Mouse (Mus musculus) limb, embryonic 14.5 days (tissue): ENCODE results near the gene Thegl. TPM values are rescaled to one million over a fixed set of nuclear protein-coding genes. Genes with fewer than 3 reads are reported as not detected.
"Not testable (repeated sequence)": the region's sequence is repeated elsewhere in the genome, so short reads cannot be mapped to it uniquely, and the experiment has no call there.

Experiments
- ATAC-seq: fragments of 200-750 bp; cut with Nextera tagmentation; 2 replicates; pipeline ENCODE4 v1.8.0; 2017; ENCODE audit warnings: low read depth, moderate number of reproducible peaks, moderate TSS enrichment; ENCODE audit not compliant: low FRiP score
- DNase-seq: peaks from one replicate; pipeline ENCODE4 v3.0.0-alpha.2; 2015; ENCODE audit warnings: low spot score
- H3K27ac ChIP-seq: fragments of 300-500 bp; sonication (generic); replicated peaks from 2 replicates; pipeline ENCODE4 v1.5.1; 2014; ENCODE audit warnings: low read depth, mild to moderate bottlenecking, low read length, moderate library complexity, mixed read lengths
- H3K27me3 ChIP-seq: fragments of 300-500 bp; sonication (generic); 2 replicates; pipeline ENCODE4 v1.6.1; 2014; ENCODE audit warnings: low read length, mixed read lengths; ENCODE audit not compliant: control insufficient read depth, insufficient read depth
- H3K36me3 ChIP-seq: fragments of 300-500 bp; sonication (generic); 2 replicates; pipeline ENCODE4 v1.6.1; 2014; ENCODE audit warnings: mild to moderate bottlenecking, low read length, moderate library complexity, mixed read lengths; ENCODE audit not compliant: control insufficient read depth, insufficient read depth
- H3K4me1 ChIP-seq: fragments of 300-500 bp; sonication (generic); 2 replicates; pipeline ENCODE4 v1.6.1; 2014; ENCODE audit warnings: antibody characterized with exemption, low read length, mixed read lengths; ENCODE audit not compliant: control insufficient read depth, insufficient read depth
- H3K4me2 ChIP-seq: fragments of 300-500 bp; sonication (generic); replicated peaks from 2 replicates; pipeline ENCODE4 v1.6.1; 2014; ENCODE audit warnings: low read depth, mild to moderate bottlenecking, low read length, moderate library complexity; ENCODE audit not compliant: severe bottlenecking
- H3K4me3 ChIP-seq: fragments of 300-500 bp; sonication (generic); replicated peaks from 2 replicates; pipeline ENCODE4 v1.5.1; 2014; ENCODE audit warnings: low read length
- H3K9ac ChIP-seq: fragments of 300-500 bp; sonication (generic); 2 replicates; pipeline ENCODE4 v1.6.1; 2014; ENCODE audit warnings: mild to moderate bottlenecking, low read depth, low read length, moderate library complexity; ENCODE audit not compliant: severe bottlenecking
- H3K9me3 ChIP-seq: fragments of 300-500 bp; sonication (generic); 2 replicates; pipeline ENCODE4 v1.6.1; 2016; ENCODE audit warnings: low read length; ENCODE audit not compliant: control insufficient read depth
- POLR2A ChIP-seq: fragments of 200-500 bp; IDR thresholded peaks from 2 replicates; pipeline ENCODE4 v1.8.0; 2012; ENCODE audit warnings: inconsistent platforms, mild to moderate bottlenecking, moderate library complexity, borderline replicate concordance; ENCODE audit not compliant: insufficient read depth, insufficient read length; ENCODE audit errors: extremely low read depth
- WGBS: fragments of 180-500 bp; shearing (Covaris S2); extraction: QIAGEN DNeasy Blood & Tissue Kit; methylation state at CpG from one replicate; pipeline ENCODE4 v1.1.7; 2014; 5-methylcytosine and 5-hydroxymethylcytosine counted together
- polyA plus RNA-seq, 2 experiments: library from polyadenylated mRNA; depleted of rRNA in 1 of 2; stranded (reverse) in 1 of 2; unstranded in 1 of 2; fragments of >200 nt; fragmentation: Nextera tagmentation in 1 of 2; extraction: Ambion mirVana in 1 of 2; gene quantifications; 2 replicates each; pipeline versions ENCODE4 v1.2.1 to v1.2.3; 2012 to 2014

Thegl gene
- polyA plus RNA-seq (2012; rRNA removed): 0.05 and 0.13 TPM in 2 replicates
- polyA plus RNA-seq (2014; fragmentation: Nextera tagmentation; extraction: Ambion mirVana): 0.25 TPM in 1 of 2 replicates, not detected in the other

- 12% methylated on average over 57 of the region's 57 CpGs for WGBS
- ATAC-seq (peak; percentile 93), DNase-seq (peak; percentile 84)
- Histone ChIP-seq H3K4me1 (no peaks in the 10 kb centered on the region), H3K4me2 (peak within 1 kb of the TSS; percentile 78), H3K27me3 (peaks cover 5% of the 10 kb centered on the region; the same call in 1 of the 2 replicates), H3K9ac (peak within 1 kb of the TSS; percentile 34), H3K36me3 (no peaks in the 10 kb centered on the region), H3K9me3 (no peaks in the 10 kb centered on the region), H3K4me3 (peak within 1 kb of the TSS; percentile 49), H3K27ac (no peak within 1 kb of the TSS)
- no peak for TF ChIP-seq POLR2A
Measured at GRCm38 (mm10) chr5:77015544-77016482, at the start of gene Thegl. Gene Thegl, plus strand, starts transcription at chr5:77016023.

- TF ChIP-seq POLR2A: no peak
- peaks cover 51% of the 10 kb centered on the region for H3K36me3 ChIP-seq
Measured at GRCm38 (mm10) chr5:76969250-76969649, 46.6 kb upstream of the Thegl start.

GRCm38 (mm10) chr5:76971115-76971514 lies 44.7 kb upstream of the Thegl start:
- not testable (repeated sequence) for H3K27ac ChIP-seq, H3K4me3 ChIP-seq, ATAC-seq, H3K9me3 ChIP-seq, H3K4me2 ChIP-seq, H3K27me3 ChIP-seq, H3K9ac ChIP-seq, DNase-seq
- H3K4me1 ChIP-seq: peaks cover 11% of the 10 kb centered on the region
- 85% methylated on average over 1 of the region's 1 CpGs for WGBS
- H3K36me3 ChIP-seq: peaks cover 35% of the 10 kb centered on the region

More at GRCm38 (mm10) chr5:76969250-76969649, 46.6 kb upstream of the Thegl start:
- DNase-seq (no peak), ATAC-seq (no peak)
- Histone ChIP-seq H3K9me3 (no peaks in the 10 kb centered on the region), H3K9ac (no peak overlapping the region), H3K4me2 (no peak overlapping the region), H3K4me3 (no peak overlapping the region), H3K27me3 (no peaks in the 10 kb centered on the region), H3K4me1 (peaks cover 5% of the 10 kb centered on the region), H3K27ac (no peak overlapping the region)
- WGBS: 68% methylated on average over 5 of the region's 5 CpGs

- WGBS: 76% methylated on average over 3 of the region's 3 CpGs
- H3K4me3 ChIP-seq: peak overlapping the region; percentile 97
- H3K9me3 ChIP-seq: no peaks in the 10 kb centered on the region
- no peak for TF ChIP-seq POLR2A
- peaks cover 30% of the 10 kb centered on the region for H3K36me3 ChIP-seq
- H3K27ac ChIP-seq: no peak overlapping the region
- peak overlapping the region; percentile 92; the same call in 1 of the 2 replicates for H3K9ac ChIP-seq
- peak overlapping the region; percentile 82 for H3K4me2 ChIP-seq
- no peaks in the 10 kb centered on the region for H3K27me3 ChIP-seq
- DNase-seq (no peak), ATAC-seq (no peak)
- H3K4me1 ChIP-seq: peaks cover 11% of the 10 kb centered on the region
Measured at GRCm38 (mm10) chr5:76973488-76973887, 42.3 kb upstream of the Thegl start.

GRCm38 (mm10) chr5:76974207-76974553 lies 41.6 kb upstream of the Thegl start:
- Histone ChIP-seq H3K4me3 (peak overlapping the region; percentile 97), H3K27me3 (no peaks in the 10 kb centered on the region), H3K4me1 (peaks cover 11% of the 10 kb centered on the region), H3K4me2 (peak overlapping the region; percentile 82), H3K9me3 (no peaks in the 10 kb centered on the region), H3K36me3 (peaks cover 30% of the 10 kb centered on the region), H3K27ac (0 out of 2 replicates have a peak overlapping the region, but pooled peaks have one; percentile 92), H3K9ac (peak overlapping the region; percentile 92)
- ATAC-seq (0 out of 2 replicates have a peak, but pooled peaks have one; percentile 4), DNase-seq (no peak)
- 3% methylated on average over 17 of the region's 17 CpGs for WGBS
- TF ChIP-seq POLR2A: no peak
